Mouse (Mus musculus): ENCODE measurements around the gene Plekha1.

The Plekha1 gene

GRCm38 (mm10) chr7:130860721-130861142 is 4.8 kb upstream of the Plekha1 start:
- DNase-seq, result no peak

- DNase-seq, result no peak
These were observed 3.1 kb upstream of the Plekha1 start for GRCm38 (mm10) chr7:130862501-130862900.

- DNase-seq, result no peak
These were observed 845 bp upstream of the Plekha1 start for GRCm38 (mm10) chr7:130864711-130865110.

GRCm38 (mm10) chr7:130866640-130867039 is 1.1 kb downstream of the Plekha1 start:
- no peak for DNase-seq

- no peak for DNase-seq
These were observed 1.7 kb downstream of the Plekha1 start for GRCm38 (mm10) chr7:130867256-130867655.

- DNase-seq, result no peak
These were observed 18.6 kb downstream of the Plekha1 start for GRCm38 (mm10) chr7:130884161-130884560.

- no peak for DNase-seq
These were observed 20.7 kb downstream of the Plekha1 start for GRCm38 (mm10) chr7:130886246-130886645.

GRCm38 (mm10) chr7:130887946-130888345 is 22.4 kb downstream of the Plekha1 start:
- DNase-seq, result no peak

- no peak for DNase-seq
These were observed 25.3 kb downstream of the Plekha1 start for GRCm38 (mm10) chr7:130890871-130891270.

- no peak for DNase-seq
These were observed 27.4 kb downstream of the Plekha1 start for GRCm38 (mm10) chr7:130892973-130893372.

- peak; percentile 78 for DNase-seq
These were observed 29.5 kb downstream of the Plekha1 start for GRCm38 (mm10) chr7:130894931-130895617.

- DNase-seq, result no peak
These were observed 30.0 kb downstream of the Plekha1 start for GRCm38 (mm10) chr7:130895618-130895945.

- DNase-seq, result no peak
These were observed 30.5 kb downstream of the Plekha1 start for GRCm38 (mm10) chr7:130896064-130896463.

- no peak for DNase-seq
These were observed 31.6 kb downstream of the Plekha1 start for GRCm38 (mm10) chr7:130897201-130897600.

- peak; percentile 37 for DNase-seq
These were observed 32.8 kb downstream of the Plekha1 start for GRCm38 (mm10) chr7:130898373-130898772.

GRCm38 (mm10) chr7:130900233-130900848 is 34.8 kb downstream of the Plekha1 start:
- no peak for DNase-seq

GRCm38 (mm10) chr7:130902929-130903328 is 37.4 kb downstream of the Plekha1 start:
- no peak for DNase-seq

- no peak for DNase-seq
These were observed 38.0 kb downstream of the Plekha1 start for GRCm38 (mm10) chr7:130903505-130904074.

- DNase-seq, result no peak
These were observed 39.2 kb downstream of the Plekha1 start for GRCm38 (mm10) chr7:130904571-130905365.

- no peak for DNase-seq
These were observed 45.3 kb downstream of the Plekha1 start for GRCm38 (mm10) chr7:130910841-130911240.

- DNase-seq, result peak; percentile 80
These were observed 49.3 kb downstream of the Plekha1 start for GRCm38 (mm10) chr7:130914693-130915363.

GRCm38 (mm10) chr7:130918260-130918659 is 52.7 kb downstream of the Plekha1 start:
- no peak for DNase-seq
